In the genomic region with DNA sequence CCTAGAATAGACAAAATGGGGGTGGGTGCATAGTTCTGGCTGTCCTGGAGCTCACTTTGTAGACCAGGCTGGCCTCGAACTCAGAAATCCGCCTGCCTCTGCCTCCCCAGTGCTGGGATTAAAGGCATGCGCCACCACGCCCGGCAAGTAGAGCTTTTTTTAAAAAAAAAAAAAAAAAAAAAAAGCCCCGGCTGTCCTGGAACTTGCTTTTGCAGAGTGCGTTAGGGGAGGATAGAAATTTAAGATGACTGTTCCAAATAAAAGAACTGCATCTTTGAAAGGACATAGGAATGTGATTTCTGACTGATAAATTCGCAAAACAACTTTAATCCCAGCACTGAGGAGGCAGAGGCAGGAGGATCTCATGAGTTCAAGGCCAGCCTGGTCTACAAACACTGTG, we compare ENCODE assay signal across 8 mouse cellular contexts. TPM values are rescaled to one million over a fixed set of nuclear protein-coding genes. Genes with fewer than 3 reads are reported as not detected.
DNase-seq lines count a peak whose midpoint lies in the region; ATAC-seq and TF ChIP-seq lines count a peak whose summit lies in the region.

No protein-coding gene starts in this region.

- H3K27me3 ChIP-seq in heart, postnatal 0 days (ENCODE audit: control insufficient read depth, insufficient read depth, low read length) = no peaks in the 10 kb centered on the region
- no peaks in the 10 kb centered on the region for H3K27me3 ChIP-seq in hindbrain, embryonic 12.5 days
- H3K27me3 ChIP-seq in midbrain, embryonic 11.5 days (ENCODE audit: control insufficient read depth, insufficient read depth, low read length) = no peaks in the 10 kb centered on the region

- TF ChIP-seq POLR2A in bone marrow, adult 2 months (IDR thresholded peaks at IDR 0.05; ENCODE audit: borderline replicate concordance, control insufficient read depth, low read depth, low read length) = no peak

- H3K9me3 ChIP-seq in heart, postnatal 0 days (replicated peaks; ENCODE audit: control insufficient read depth, low read length) = no peaks in the 10 kb centered on the region
- no peaks in the 10 kb centered on the region for H3K9me3 ChIP-seq in hindbrain, embryonic 12.5 days (replicated peaks)
- H3K9me3 ChIP-seq in midbrain, embryonic 11.5 days (ENCODE audit: control insufficient read depth, low read length) = no peaks in the 10 kb centered on the region

- 88% methylated on average over 8 of the region's 8 CpGs for WGBS in heart, postnatal 0 days
- 72% methylated on average over 8 of the region's 8 CpGs for whole genome bisulfite sequencing in bone marrow, adult 2 months
- 85% methylated on average over 8 of the region's 8 CpGs for WGBS in hindbrain, embryonic 12.5 days
- WGBS in midbrain, embryonic 11.5 days = 87% methylated on average over 8 of the region's 8 CpGs

- H3K9ac ChIP-seq in heart, postnatal 0 days (replicated peaks; ENCODE audit: low read depth, low read length) = peak overlapping the region; percentile 90; the same call in 1 of the 2 replicates
- no peak overlapping the region for H3K9ac ChIP-seq in hindbrain, embryonic 12.5 days
- H3K9ac ChIP-seq in midbrain, embryonic 11.5 days (ENCODE audit: low read length) = peak overlapping the region; percentile 86; the same call in 1 of the 2 replicates

- ATAC-seq in heart, postnatal 0 days (ENCODE audit: insufficient read depth, low read depth) = no peak
- ATAC-seq in hindbrain, embryonic 12.5 days (ENCODE audit: low FRiP score) = no peak
- ATAC-seq in midbrain, embryonic 11.5 days (ENCODE audit: low FRiP score) = no peak

- TF ChIP-seq CTCF in heart, postnatal 0 days (IDR thresholded peaks at IDR 0.05; ENCODE audit: low read depth) = no peak
- TF ChIP-seq CTCF in bone marrow, adult 2 months (IDR thresholded peaks at IDR 0.05; ENCODE audit: control insufficient read depth, insufficient read depth, low read length) = no peak

- DNase-seq in heart, postnatal 0 days (ENCODE audit: low spot score) = no peak
- DNase-seq in heart, adult 11 months = no peak
- peak; percentile 28 for DNase-seq in midbrain, embryonic 11.5 days (ENCODE audit: low spot score, missing footprints)
- no peak for DNase-seq in B cell, adult 2 months
- DNase-seq in cerebellum, postnatal 4 days (ENCODE audit: low spot score in 2 of 2) = no peak
- no peak for DNase-seq in adrenal gland, adult 18-20 months (ENCODE audit: low spot score in 2 of 2)

- H3K4me2 ChIP-seq in heart, postnatal 0 days (ENCODE audit: low read depth, low read length) = peak overlapping the region; percentile 62
- peak overlapping the region; percentile 61 for H3K4me2 ChIP-seq in hindbrain, embryonic 12.5 days (replicated peaks)
- peak overlapping the region; percentile 56 for H3K4me2 ChIP-seq in midbrain, embryonic 11.5 days

- H3K36me3 ChIP-seq in heart, postnatal 0 days (replicated peaks; ENCODE audit: control insufficient read depth, insufficient read depth, low read length) = no peaks in the 10 kb centered on the region
- no peaks in the 10 kb centered on the region for H3K36me3 ChIP-seq in hindbrain, embryonic 12.5 days
- no peaks in the 10 kb centered on the region for H3K36me3 ChIP-seq in midbrain, embryonic 11.5 days (ENCODE audit: control insufficient read depth, insufficient read depth, low read length)

- peaks cover 12% of the 10 kb centered on the region; the same call in 1 of the 2 replicates for H3K4me1 ChIP-seq in heart, postnatal 0 days (ENCODE audit: control insufficient read depth, insufficient read depth)
- H3K4me1 ChIP-seq in bone marrow, adult 2 months (ENCODE audit: control insufficient read depth, insufficient read depth, low read length) = peaks cover 2% of the 10 kb centered on the region
- peaks cover 9% of the 10 kb centered on the region for H3K4me1 ChIP-seq in hindbrain, embryonic 12.5 days
- H3K4me1 ChIP-seq in midbrain, embryonic 11.5 days (ENCODE audit: control insufficient read depth, insufficient read depth, low read length) = peaks cover 8% of the 10 kb centered on the region

- peak overlapping the region; percentile 79 for H3K4me3 ChIP-seq in heart, postnatal 0 days (ENCODE audit: low read depth, low read length)
- peak overlapping the region; percentile 90 for H3K4me3 ChIP-seq in bone marrow, adult 2 months (replicated peaks; ENCODE audit: control insufficient read depth, low read depth, low read length)
- H3K4me3 ChIP-seq in hindbrain, embryonic 12.5 days = peak overlapping the region; percentile 68
- peak overlapping the region; percentile 61 for H3K4me3 ChIP-seq in midbrain, embryonic 11.5 days (ENCODE audit: low read depth, low read length)

- TF ChIP-seq EP300 in heart, postnatal 0 days (IDR thresholded peaks at IDR 0.05; ENCODE audit: low read depth) = no peak

- peak overlapping the region; percentile 98 for H3K27ac ChIP-seq in heart, postnatal 0 days (ENCODE audit: low read depth)
- H3K27ac ChIP-seq in bone marrow, adult 2 months (ENCODE audit: control insufficient read depth, insufficient read depth, low read depth, low read length, poor library complexity) = no peak overlapping the region
- H3K27ac ChIP-seq in hindbrain, embryonic 12.5 days = peak overlapping the region; percentile 95
- H3K27ac ChIP-seq in midbrain, embryonic 11.5 days (ENCODE audit: low read depth, low read length) = peak overlapping the region; percentile 79; the same call in 1 of the 2 replicates

RNA-seq across cellular contexts. Expression of gene R3hdm2, which starts 0.5 kb away (rescaled TPM):
- total RNA-seq in heart, postnatal 0 days (2014; rRNA removed; ENCODE audit: low replicate concordance) = 35.4 and 42.8 TPM in 2 replicates
- polyA plus RNA-seq in heart, postnatal 0 days (2015; fragmentation: Nextera tagmentation; extraction: Ambion mirVana) = 31.5 and 32.1 TPM in 2 replicates
- polyA plus RNA-seq in bone marrow, adult 2 months (2011; ENCODE audit: insufficient read depth, insufficient read length, low replicate concordance, missing spikeins) = 59.7 and 144 TPM in 2 replicates
- polyA plus RNA-seq in hindbrain, embryonic 12.5 days (2016; fragmentation: Nextera tagmentation; extraction: Ambion mirVana) = 39.1 and 41.4 TPM in 2 replicates
- 27.0 and 27.7 TPM in 2 replicates for polyA plus RNA-seq in midbrain, embryonic 11.5 days (2014; fragmentation: Nextera tagmentation; extraction: Ambion mirVana)
- 100 to 1,000 TPM; 104 to 117 TPM for total RNA-seq in adrenal gland, adult 18-20 months (2021)

RNA-seq across cellular contexts. Expression of gene Inhbc, which starts 9.4 kb away (rescaled TPM):
- not detected in 2 replicates for total RNA-seq in heart, postnatal 0 days (2014; rRNA removed; ENCODE audit: low replicate concordance)
- not detected in 2 replicates for polyA plus RNA-seq in heart, postnatal 0 days (2015; fragmentation: Nextera tagmentation; extraction: Ambion mirVana)
- 0.52 TPM in 1 of 2 replicates, not detected in the other for polyA plus RNA-seq in bone marrow, adult 2 months (2011; ENCODE audit: insufficient read depth, insufficient read length, low replicate concordance, missing spikeins)
- polyA plus RNA-seq in hindbrain, embryonic 12.5 days (2016; fragmentation: Nextera tagmentation; extraction: Ambion mirVana) = not detected in 2 replicates
- polyA plus RNA-seq in midbrain, embryonic 11.5 days (2014; fragmentation: Nextera tagmentation; extraction: Ambion mirVana) = not detected in 2 replicates
- not detected for total RNA-seq in adrenal gland, adult 18-20 months (2021)

RNA-seq across cellular contexts. Expression of gene Inhbe, which starts 25.4 kb away (rescaled TPM):
- total RNA-seq in heart, postnatal 0 days (2014; rRNA removed; ENCODE audit: low replicate concordance) = not detected in 2 replicates
- not detected in 2 replicates for polyA plus RNA-seq in heart, postnatal 0 days (2015; fragmentation: Nextera tagmentation; extraction: Ambion mirVana)
- 0.27 TPM in 1 of 2 replicates, not detected in the other for polyA plus RNA-seq in bone marrow, adult 2 months (2011; ENCODE audit: insufficient read depth, insufficient read length, low replicate concordance, missing spikeins)
- 0.08 TPM in 1 of 2 replicates, not detected in the other for polyA plus RNA-seq in hindbrain, embryonic 12.5 days (2016; fragmentation: Nextera tagmentation; extraction: Ambion mirVana)
- not detected in 2 replicates for polyA plus RNA-seq in midbrain, embryonic 11.5 days (2014; fragmentation: Nextera tagmentation; extraction: Ambion mirVana)
- not detected for total RNA-seq in adrenal gland, adult 18-20 months (2021)

RNA-seq across cellular contexts. Expression of gene Gli1, which starts 37.9 kb away (rescaled TPM):
- total RNA-seq in heart, postnatal 0 days (2014; rRNA removed; ENCODE audit: low replicate concordance) = 1.1 TPM in 1 of 2 replicates, not detected in the other
- polyA plus RNA-seq in heart, postnatal 0 days (2015; fragmentation: Nextera tagmentation; extraction: Ambion mirVana) = 0.51 and 0.59 TPM in 2 replicates
- 2.2 TPM in 1 of 2 replicates, not detected in the other for polyA plus RNA-seq in bone marrow, adult 2 months (2011; ENCODE audit: insufficient read depth, insufficient read length, low replicate concordance, missing spikeins)
- polyA plus RNA-seq in hindbrain, embryonic 12.5 days (2016; fragmentation: Nextera tagmentation; extraction: Ambion mirVana) = 3.7 and 4.8 TPM in 2 replicates
- polyA plus RNA-seq in midbrain, embryonic 11.5 days (2014; fragmentation: Nextera tagmentation; extraction: Ambion mirVana) = 3.1 and 4.1 TPM in 2 replicates
- 1 to 10 TPM; 3.3 to 4.1 TPM for total RNA-seq in adrenal gland, adult 18-20 months (2021)

RNA-seq across cellular contexts. Expression of gene Arhgap9, which starts 57.9 kb away (rescaled TPM):
- 0.73 and 0.97 TPM in 2 replicates for total RNA-seq in heart, postnatal 0 days (2014; rRNA removed; ENCODE audit: low replicate concordance)
- polyA plus RNA-seq in heart, postnatal 0 days (2015; fragmentation: Nextera tagmentation; extraction: Ambion mirVana) = 1.4 and 1.8 TPM in 2 replicates
- polyA plus RNA-seq in bone marrow, adult 2 months (2011; ENCODE audit: insufficient read depth, insufficient read length, low replicate concordance, missing spikeins) = 30.1 and 77.2 TPM in 2 replicates
- polyA plus RNA-seq in hindbrain, embryonic 12.5 days (2016; fragmentation: Nextera tagmentation; extraction: Ambion mirVana) = 2.0 and 2.2 TPM in 2 replicates
- 1.1 and 1.4 TPM in 2 replicates for polyA plus RNA-seq in midbrain, embryonic 11.5 days (2014; fragmentation: Nextera tagmentation; extraction: Ambion mirVana)
- total RNA-seq in adrenal gland, adult 18-20 months (2021) = 1 to 10 TPM; 1.7 to 2.9 TPM
